Mouse (Mus musculus) embryonic facial prominence, embryonic 14.5 days (tissue): ENCODE results near the gene Cd19. TPM values are rescaled to one million over a fixed set of nuclear protein-coding genes. Genes with fewer than 3 reads are reported as not detected.
"Not testable (repeated sequence)": the region's sequence is repeated elsewhere in the genome, so short reads cannot be mapped to it uniquely, and the experiment has no call there.

Experiments used
- ATAC-seq: fragments of 200-750 bp; cut with Nextera tagmentation; 2 replicates; pipeline ENCODE4 v1.8.0; 2017; ENCODE audit warnings: low read depth, moderate number of reproducible peaks, moderate TSS enrichment
- DNase-seq: peaks from one replicate; pipeline ENCODE4 v3.0.0-alpha.2; 2015; ENCODE audit warnings: low spot score
- H3K27ac ChIP-seq: fragments of 300-500 bp; sonication (generic); replicated peaks from 2 replicates; pipeline ENCODE4 v1.5.1; 2014; ENCODE audit warnings: low read depth, mild to moderate bottlenecking, low read length, moderate library complexity
- H3K27me3 ChIP-seq: fragments of 300-500 bp; sonication (generic); replicated peaks from 2 replicates; pipeline ENCODE4 v1.6.1; 2014; ENCODE audit warnings: low read length; ENCODE audit not compliant: control insufficient read depth, insufficient read depth
- H3K36me3 ChIP-seq: fragments of 300-500 bp; sonication (generic); 2 replicates; pipeline ENCODE4 v1.6.1; 2014; ENCODE audit warnings: low read length, mixed read lengths; ENCODE audit not compliant: control insufficient read depth, insufficient read depth
- H3K4me1 ChIP-seq: fragments of 300-500 bp; sonication (generic); 2 replicates; pipeline ENCODE4 v1.6.1; 2014; ENCODE audit warnings: antibody characterized with exemption, low read length; ENCODE audit not compliant: control insufficient read depth, insufficient read depth
- H3K4me2 ChIP-seq: fragments of 300-500 bp; sonication (generic); 2 replicates; pipeline ENCODE4 v1.6.1; 2014; ENCODE audit warnings: low read depth, mild to moderate bottlenecking, low read length, moderate library complexity, mixed read lengths
- H3K4me3 ChIP-seq: fragments of 300-500 bp; sonication (generic); 2 replicates; pipeline ENCODE4 v1.5.1; 2014; ENCODE audit warnings: low read depth, mild to moderate bottlenecking, low read length
- H3K9ac ChIP-seq: fragments of 300-500 bp; sonication (generic); 2 replicates; pipeline ENCODE4 v1.6.1; 2014; ENCODE audit warnings: low read depth, mild to moderate bottlenecking, low read length, moderate library complexity, mixed read lengths
- H3K9me3 ChIP-seq: fragments of 300-500 bp; sonication (generic); 2 replicates; pipeline ENCODE4 v1.6.1; 2016; ENCODE audit warnings: low read length; ENCODE audit not compliant: control insufficient read depth
- WGBS: fragments of 180-500 bp; shearing (Covaris S2); extraction: QIAGEN DNeasy Blood & Tissue Kit; methylation state at CpG from one replicate; pipeline ENCODE4 v1.1.7; 2014; 5-methylcytosine and 5-hydroxymethylcytosine counted together
- polyA plus RNA-seq: library from polyadenylated mRNA; unstranded; fragments of >200 nt; fragmentation: Nextera tagmentation; extraction: Ambion mirVana; gene quantifications from 2 replicates; pipeline ENCODE4 v1.2.1, GENCODE M21; 2014

Cd19 gene
- polyA plus RNA-seq, 1 experiment from 2014 or later, result 0.19 TPM

DNA sequence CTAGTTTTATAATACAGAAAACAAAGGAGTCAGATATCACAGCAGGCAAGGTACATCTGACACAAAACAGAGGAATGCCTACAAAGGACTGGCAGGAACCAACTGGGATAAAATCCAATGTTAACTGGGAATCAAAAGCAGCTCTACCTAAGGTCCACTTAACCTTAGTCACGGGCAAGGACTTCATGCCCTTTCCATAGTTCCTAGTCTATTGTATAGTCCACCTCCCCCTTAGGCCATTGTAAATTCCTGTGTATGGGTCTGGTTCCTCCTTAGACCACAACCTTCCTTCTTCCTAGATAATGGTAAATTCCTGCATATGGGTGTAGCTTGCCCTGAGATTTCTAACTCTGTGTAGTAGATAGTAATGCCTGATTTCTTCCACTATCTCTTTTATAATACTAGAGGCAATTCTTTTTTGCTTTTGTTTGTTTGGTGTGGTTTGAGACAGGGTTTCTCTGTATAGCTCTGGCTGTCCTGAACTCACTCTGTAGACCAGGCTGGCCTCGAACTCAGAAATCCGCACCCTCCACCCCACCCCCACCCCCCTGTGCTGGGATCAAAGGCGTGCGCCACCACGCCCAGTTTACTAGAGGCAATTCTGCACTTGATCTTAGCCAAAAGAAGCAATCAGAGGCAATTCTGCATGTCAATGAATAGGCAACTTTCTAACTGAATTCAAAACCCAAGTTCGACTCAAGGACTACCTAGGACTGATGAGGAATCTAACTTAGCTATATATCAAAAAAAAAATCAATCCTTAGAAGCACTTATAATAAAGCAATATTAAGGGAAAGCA, 22.4 kb downstream of the Cd19 start:
- not testable (repeated sequence) for DNase-seq, H3K9me3 ChIP-seq, H3K27ac ChIP-seq, ATAC-seq, H3K4me2 ChIP-seq, H3K27me3 ChIP-seq, H3K9ac ChIP-seq, H3K4me3 ChIP-seq, H3K4me1 ChIP-seq
- H3K36me3 ChIP-seq, result peaks cover 32% of the 10 kb centered on the region
- 91% methylated on average over 7 of the region's 7 CpGs for WGBS

DNA sequence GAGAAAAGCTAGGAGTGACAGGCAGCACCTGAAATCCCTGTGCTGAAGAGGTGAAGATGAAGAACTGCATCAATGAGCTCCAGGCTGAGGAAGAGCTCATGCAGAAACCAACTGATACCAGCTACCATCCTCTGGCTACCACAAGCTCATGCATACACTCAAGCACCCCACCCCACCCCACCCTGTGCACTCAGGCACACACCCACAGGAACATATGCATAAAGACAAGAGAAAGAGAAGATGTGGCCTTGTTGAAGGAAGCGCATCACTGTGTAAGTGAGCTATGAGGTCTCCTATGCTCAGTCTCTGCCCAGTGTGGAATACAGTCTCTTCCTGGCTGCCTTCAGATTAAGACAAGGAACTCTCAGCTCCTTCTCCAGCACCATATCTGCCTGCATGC, 26.5 kb downstream of the Cd19 start:
- H3K27ac ChIP-seq, result no peak overlapping the region
- WGBS, result 100% methylated on average over 1 of the region's 1 CpGs
- H3K27me3 ChIP-seq, result no peaks in the 10 kb centered on the region
- no peaks in the 10 kb centered on the region for H3K9me3 ChIP-seq
- H3K4me3 ChIP-seq, result no peak overlapping the region
- DNase-seq (no peak), ATAC-seq (no peak)
- no peak overlapping the region for H3K4me2 ChIP-seq
- H3K9ac ChIP-seq, result no peak overlapping the region
- H3K36me3 ChIP-seq, result peaks cover 57% of the 10 kb centered on the region
- H3K4me1 ChIP-seq, result no peaks in the 10 kb centered on the region

DNA sequence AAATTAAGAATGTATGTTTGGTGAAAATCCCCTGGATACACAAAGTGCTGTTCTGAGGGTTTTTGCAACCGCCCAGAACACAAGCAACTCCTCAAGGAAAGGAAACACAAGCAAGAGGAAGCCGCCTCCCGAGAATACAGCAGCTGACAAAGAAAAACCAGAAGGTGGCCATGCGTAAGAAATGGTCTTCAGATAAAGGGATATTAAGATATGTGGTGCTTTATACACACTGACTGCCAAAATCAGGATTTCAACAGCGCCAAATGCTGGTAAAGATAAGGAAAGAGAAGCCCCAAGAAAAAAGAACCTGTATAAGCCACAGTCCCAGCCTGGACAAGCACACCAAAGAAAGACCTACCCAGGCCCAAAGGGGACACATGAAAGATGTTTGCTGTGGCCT, 31.1 kb downstream of the Cd19 start:
- WGBS, result 83% methylated on average over 5 of the region's 5 CpGs
- no peak for DNase-seq
- Histone ChIP-seq H3K4me3 (no peak overlapping the region), H3K4me2 (no peak overlapping the region), H3K4me1 (no peaks in the 10 kb centered on the region), H3K36me3 (peaks cover 35% of the 10 kb centered on the region), H3K27ac (no peak overlapping the region), H3K9me3 (no peaks in the 10 kb centered on the region), H3K9ac (no peak overlapping the region), H3K27me3 (no peaks in the 10 kb centered on the region)
- no peak for ATAC-seq

DNA sequence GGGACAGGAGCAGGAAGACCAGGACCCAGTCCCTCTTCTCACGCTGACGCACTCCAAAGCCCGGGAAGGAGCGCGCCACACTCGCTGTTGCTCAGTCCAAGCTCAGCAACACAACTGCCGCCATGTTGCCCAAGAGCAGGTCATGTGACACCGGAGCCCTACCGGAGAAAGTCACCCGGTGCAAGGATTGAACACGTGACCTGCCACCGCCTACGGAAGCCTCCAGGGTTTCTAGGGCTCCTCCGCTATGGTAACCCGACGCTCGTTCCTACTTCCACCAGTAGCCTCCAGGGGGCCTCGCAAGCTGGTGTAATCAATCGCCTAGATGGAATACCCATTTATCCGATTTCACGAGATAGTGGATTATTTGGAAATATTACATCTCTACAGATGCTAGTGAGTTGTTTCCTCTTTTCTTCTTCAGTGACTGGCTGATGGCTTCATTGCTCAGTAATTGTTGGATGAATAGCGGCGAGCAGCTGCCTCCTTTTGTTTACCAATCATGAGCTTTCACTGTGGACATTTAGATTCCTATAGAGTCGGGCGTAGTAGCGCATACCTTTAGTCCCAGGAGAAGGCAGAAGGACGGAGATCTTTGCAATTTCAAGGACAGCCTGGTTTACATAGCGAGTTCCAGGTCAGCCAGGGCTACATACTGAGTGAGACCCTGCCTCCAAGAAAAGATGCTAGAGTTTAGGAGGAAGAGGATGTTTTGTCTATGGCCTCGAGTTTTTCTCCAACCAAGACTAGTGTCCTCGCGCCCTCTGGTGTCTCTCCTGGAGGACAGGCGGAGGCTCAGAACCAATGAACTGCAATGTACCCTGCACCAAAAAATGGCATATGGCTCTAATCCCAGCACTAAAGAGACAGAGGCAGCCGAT, 37.2 kb downstream of the Cd19 start, which contains the start of gene Spns1:
Gene Spns1 (minus strand): TSS at position 173 of the 881 bp plus-strand sequence.
- Histone ChIP-seq H3K4me3 (peak within 1 kb of the TSS; percentile 85), H3K27ac (peak within 1 kb of the TSS; percentile 53; the same call in 1 of the 2 replicates), H3K36me3 (peaks cover 9% of the 10 kb centered on the region), H3K4me2 (peak within 1 kb of the TSS; percentile 94), H3K9me3 (no peaks in the 10 kb centered on the region), H3K4me1 (peaks cover 6% of the 10 kb centered on the region; the same call in 1 of the 2 replicates), H3K9ac (peak within 1 kb of the TSS; percentile 84), H3K27me3 (no peaks in the 10 kb centered on the region)
- peak; percentile 98 for ATAC-seq
- WGBS, result 0% methylated on average over 33 of the region's 33 CpGs
- peak; percentile 99 for DNase-seq

DNA sequence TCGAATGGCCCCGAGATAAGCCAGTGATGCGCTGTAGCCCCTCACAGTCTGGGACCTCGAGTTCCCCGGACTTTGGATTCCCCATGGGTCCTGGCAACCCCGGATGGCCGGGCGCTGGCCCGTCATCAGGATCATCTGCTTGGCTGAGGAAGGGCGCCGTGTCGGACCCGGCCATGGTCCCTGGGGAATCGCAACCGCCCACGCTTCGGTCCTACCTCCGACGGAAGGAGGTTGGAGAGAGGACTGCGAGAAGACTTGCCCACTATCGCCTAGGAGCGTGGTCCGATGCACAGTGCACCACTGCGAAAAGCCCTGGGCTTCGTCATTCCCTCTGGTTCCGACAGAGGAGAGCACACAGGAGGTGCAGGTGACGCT, 37.8 kb downstream of the Cd19 start:
- no peak overlapping the region; the same call in 1 of the 2 replicates for H3K27ac ChIP-seq
- peak overlapping the region; percentile 84 for H3K9ac ChIP-seq
- H3K4me1 ChIP-seq, result peaks cover 6% of the 10 kb centered on the region; the same call in 1 of the 2 replicates
- no peaks in the 10 kb centered on the region for H3K9me3 ChIP-seq
- H3K36me3 ChIP-seq, result peaks cover 15% of the 10 kb centered on the region
- no peaks in the 10 kb centered on the region for H3K27me3 ChIP-seq
- H3K4me2 ChIP-seq, result peak overlapping the region; percentile 94
- under 1% methylated on average over 24 of the region's 27 CpGs for WGBS
- DNase-seq (no peak), ATAC-seq (peak; percentile 54; the same call in 1 of the 2 replicates)
- H3K4me3 ChIP-seq, result peak overlapping the region; percentile 85

DNA sequence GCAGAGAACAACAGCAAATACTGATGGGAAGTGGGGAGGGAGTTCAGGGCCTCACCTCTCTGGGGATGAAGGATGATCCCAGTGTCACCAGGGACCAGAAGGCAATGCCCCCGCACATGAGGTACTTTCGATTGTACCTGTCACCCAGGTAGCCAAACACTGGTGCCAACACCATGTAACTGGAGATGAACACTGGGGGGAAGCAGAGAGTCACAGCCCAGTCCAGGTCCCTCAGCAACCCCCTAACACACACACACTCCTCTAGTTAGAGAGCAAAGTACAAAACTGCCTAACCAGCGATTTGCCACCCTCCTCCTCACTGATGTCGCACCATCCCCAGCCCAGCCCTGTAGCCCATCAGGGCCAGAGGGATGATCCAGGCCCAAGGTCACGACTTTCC, 39.7 kb downstream of the Cd19 start:
- Histone ChIP-seq H3K4me3 (no peak overlapping the region), H3K27me3 (no peaks in the 10 kb centered on the region), H3K9me3 (no peaks in the 10 kb centered on the region), H3K4me1 (peaks cover 6% of the 10 kb centered on the region; the same call in 1 of the 2 replicates), H3K36me3 (peaks cover 33% of the 10 kb centered on the region), H3K9ac (no peak overlapping the region), H3K4me2 (no peak overlapping the region), H3K27ac (no peak overlapping the region)
- DNase-seq (no peak), ATAC-seq (no peak)
- 85% methylated on average over 5 of the region's 5 CpGs for WGBS

DNA sequence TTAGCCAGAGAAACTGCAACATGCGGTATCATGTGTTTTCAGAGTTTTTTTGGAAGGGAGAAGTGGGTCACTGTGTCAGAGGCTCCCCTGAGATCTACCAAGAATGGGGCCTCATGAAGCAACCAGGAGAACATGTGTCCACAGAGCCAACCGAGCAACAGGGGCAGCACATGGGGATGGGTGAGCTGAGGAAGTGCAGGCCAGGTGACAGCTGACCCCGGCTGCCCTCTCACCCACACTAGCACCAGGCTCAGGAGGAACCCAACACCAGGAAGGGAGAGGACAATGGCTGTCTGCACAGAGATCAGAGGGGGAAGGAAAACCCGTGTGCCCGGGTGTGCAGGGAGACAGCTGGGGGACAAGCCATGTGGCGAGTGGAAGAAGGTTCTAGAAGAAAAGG, 40.2 kb downstream of the Cd19 start:
- H3K9me3 ChIP-seq, result no peaks in the 10 kb centered on the region
- H3K9ac ChIP-seq, result no peak overlapping the region
- peaks cover 6% of the 10 kb centered on the region; the same call in 1 of the 2 replicates for H3K4me1 ChIP-seq
- DNase-seq (no peak), ATAC-seq (no peak)
- H3K4me3 ChIP-seq, result no peak overlapping the region
- no peak overlapping the region for H3K4me2 ChIP-seq
- no peak overlapping the region for H3K27ac ChIP-seq
- peaks cover 36% of the 10 kb centered on the region for H3K36me3 ChIP-seq
- WGBS, result 80% methylated on average over 6 of the region's 6 CpGs
- H3K27me3 ChIP-seq, result no peaks in the 10 kb centered on the region

DNA sequence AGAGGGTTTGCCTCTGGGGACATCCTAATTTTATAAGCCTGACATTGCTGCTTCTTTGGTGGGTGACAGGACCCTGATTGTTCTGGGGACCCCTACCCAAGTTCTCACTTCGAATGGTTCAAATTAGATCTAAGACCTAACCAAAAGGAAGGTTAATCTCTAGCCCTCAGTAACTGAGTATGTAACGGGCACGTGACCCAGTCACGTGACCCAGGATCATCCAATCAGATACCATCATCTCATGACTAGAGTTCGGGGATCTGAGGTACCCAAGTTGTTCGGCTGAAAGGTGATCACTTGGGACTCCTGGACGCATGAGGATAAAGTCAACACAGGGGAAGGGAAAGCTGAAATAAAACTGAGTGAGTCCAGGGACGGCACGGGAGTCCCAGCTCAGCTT, 41.7 kb downstream of the Cd19 start:
- DNase-seq (no peak), ATAC-seq (no peak)
- H3K4me1 ChIP-seq, result peaks cover 6% of the 10 kb centered on the region; the same call in 1 of the 2 replicates
- peaks cover 36% of the 10 kb centered on the region for H3K36me3 ChIP-seq
- no peak overlapping the region for H3K4me3 ChIP-seq
- 84% methylated on average over 9 of the region's 9 CpGs for WGBS
- H3K27me3 ChIP-seq, result no peaks in the 10 kb centered on the region
- no peaks in the 10 kb centered on the region for H3K9me3 ChIP-seq
- no peak overlapping the region for H3K27ac ChIP-seq
- no peak overlapping the region for H3K9ac ChIP-seq
- no peak overlapping the region for H3K4me2 ChIP-seq
